Mouse (Mus musculus) bone marrow, adult 2 months (tissue): ENCODE measurements around the gene 4930583I09Rik. TPM values are rescaled to one million over a fixed set of nuclear protein-coding genes. Genes with fewer than 3 reads are reported as not detected.

ENCODE experiments used
- H3K27ac ChIP-seq: fragments of 200-500 bp; 2 replicates; pipeline ENCODE4 v1.5.1; 2012; ENCODE audit warnings: low read depth, mild to moderate bottlenecking, control low read depth, inconsistent platforms, low read length; ENCODE audit not compliant: control insufficient read depth, poor library complexity, insufficient read depth
- H3K4me1 ChIP-seq: fragments of 200-500 bp; 2 replicates; pipeline ENCODE4 v1.6.1; 2011; ENCODE audit warnings: low read length; ENCODE audit not compliant: control insufficient read depth, insufficient read depth
- H3K4me3 ChIP-seq: fragments of 200-500 bp; replicated peaks from 2 replicates; pipeline ENCODE3; 2011; ENCODE audit warnings: mild to moderate bottlenecking, low read depth, low read length, control low read depth; ENCODE audit not compliant: control insufficient read depth
- CTCF ChIP-seq: fragments of 200-500 bp; IDR thresholded peaks from 2 replicates; pipeline ENCODE4 v1.5.1; 2011; ENCODE audit warnings: low read length, control low read depth; ENCODE audit not compliant: control insufficient read depth, insufficient read depth
- POLR2A ChIP-seq: fragments of 200-500 bp; IDR thresholded peaks from 2 replicates; pipeline ENCODE4 v1.6.1; 2011; ENCODE audit warnings: low read depth, mild to moderate bottlenecking, control low read depth, low read length, borderline replicate concordance; ENCODE audit not compliant: control insufficient read depth
- WGBS: fragments of 180-500 bp; shearing (Covaris S2); methylation state at CpG from one replicate; pipeline ENCODE4 v1.1.7; 2018; 5-methylcytosine and 5-hydroxymethylcytosine counted together
- polyA plus RNA-seq: library from polyadenylated mRNA; stranded (reverse); fragments of >200 nt; gene quantifications from 2 replicates; pipeline ENCODE4 v1.2.4, GENCODE M21; 2011; ENCODE audit warnings: low replicate concordance; ENCODE audit not compliant: missing spikeins, insufficient read depth, insufficient read length

Gene 4930583I09Rik
- not detected in 2 replicates for polyA plus RNA-seq

DNA sequence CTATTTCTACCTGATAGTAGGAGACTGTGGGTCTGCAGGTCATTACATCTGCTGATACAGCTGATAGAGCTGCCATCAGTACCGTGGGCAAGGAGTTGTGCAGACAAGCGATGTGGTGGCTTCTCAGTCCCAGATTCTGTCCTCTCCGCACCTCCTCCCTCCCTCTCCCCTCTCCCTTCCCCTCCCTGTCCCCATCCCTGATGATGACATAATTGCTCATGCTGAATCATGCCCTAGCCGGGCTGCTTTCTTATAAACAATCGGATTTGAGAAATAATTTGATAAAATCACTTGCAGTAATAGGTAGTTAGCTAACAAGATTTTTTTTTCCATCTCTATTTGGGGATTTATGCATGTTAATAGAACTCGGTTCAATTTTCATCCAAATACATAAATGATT is at the start of gene 4930583I09Rik:
TSS of gene 4930583I09Rik (minus strand) at position 144 of the 400 bp plus-strand sequence.
- no peak within 1 kb of the TSS for H3K4me3 ChIP-seq
- no peaks in the 10 kb centered on the region for H3K4me1 ChIP-seq
- H3K27ac ChIP-seq = no peak within 1 kb of the TSS
- TF ChIP-seq CTCF (no peak), POLR2A (no peak)
- 61% methylated on average over 6 of the region's 6 CpGs for WGBS

DNA sequence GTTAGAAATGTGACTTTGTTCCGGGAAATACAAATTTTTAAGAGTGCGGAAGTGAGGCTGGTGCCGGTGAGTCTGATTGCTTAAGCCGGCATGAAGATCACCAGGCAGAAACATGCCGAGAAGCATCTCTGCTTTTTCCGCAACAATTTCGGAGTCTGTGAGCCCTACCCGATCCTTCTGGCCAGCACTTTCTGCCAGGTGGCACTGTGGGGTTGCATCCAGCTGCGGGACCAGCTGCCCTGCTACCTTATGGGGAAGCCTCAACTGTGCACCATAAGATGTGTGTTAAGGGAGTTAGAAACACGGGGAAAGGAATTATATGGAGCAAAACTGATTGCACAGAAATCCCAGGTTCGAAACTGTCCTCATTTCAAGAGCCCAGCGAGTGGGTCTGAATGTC is 40.2 kb upstream of the 4930583I09Rik start:
- no peaks in the 10 kb centered on the region; the same call in 1 of the 2 replicates for H3K4me1 ChIP-seq
- 83% methylated on average over 12 of the region's 12 CpGs for WGBS
- H3K4me3 ChIP-seq = no peak overlapping the region
- H3K27ac ChIP-seq = no peak overlapping the region
- no peak for TF ChIP-seq CTCF
- no peak for TF ChIP-seq POLR2A

DNA sequence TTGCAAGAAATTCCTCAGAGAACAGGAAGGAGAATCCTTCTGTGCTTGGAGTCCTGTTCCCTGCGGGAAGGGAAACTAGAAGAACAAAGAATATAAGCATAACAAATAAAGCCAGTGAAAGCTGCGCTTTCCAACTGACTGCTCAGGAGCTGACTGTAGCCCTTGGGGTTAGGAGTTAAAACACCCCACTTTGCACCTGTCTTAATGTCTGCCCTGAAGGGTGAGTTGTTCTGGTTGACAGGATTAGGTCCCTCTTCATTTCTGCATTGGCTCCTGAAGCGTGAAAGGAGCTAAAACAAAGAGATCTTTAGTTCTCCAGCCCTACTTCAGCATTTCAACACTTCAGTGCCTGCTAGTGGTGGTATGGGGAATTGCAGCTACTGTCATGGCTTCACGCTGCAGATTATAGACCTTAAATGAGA is 37.8 kb upstream of the 4930583I09Rik start:
- H3K4me1 ChIP-seq = no peaks in the 10 kb centered on the region; the same call in 1 of the 2 replicates
- no peak overlapping the region for H3K4me3 ChIP-seq
- H3K27ac ChIP-seq = no peak overlapping the region
- 36% methylated on average over 4 of the region's 4 CpGs for WGBS
- TF ChIP-seq POLR2A (no peak), CTCF (0 out of 2 replicates have a peak, but pooled peaks have one; percentile 16)

DNA sequence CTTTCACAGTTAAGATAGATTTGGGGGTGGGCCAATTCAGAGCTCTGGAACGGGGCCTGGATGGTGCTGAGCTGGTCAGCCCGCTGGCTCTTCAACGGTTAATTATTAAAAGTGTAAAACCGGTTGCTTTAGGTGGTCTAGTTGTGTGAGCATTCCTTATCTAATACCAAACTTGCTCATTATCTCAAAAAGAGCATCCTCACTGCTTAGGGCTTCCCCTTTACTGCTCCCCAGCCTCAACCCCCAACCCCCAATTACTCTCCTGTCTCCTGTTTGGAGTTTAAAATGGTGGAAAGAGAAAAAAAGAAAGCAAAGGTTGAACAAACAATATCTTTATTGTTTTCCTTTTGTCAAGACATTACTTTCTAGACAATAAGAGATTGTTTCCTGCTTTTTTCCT is 27.9 kb upstream of the 4930583I09Rik start:
- no peaks in the 10 kb centered on the region for H3K4me1 ChIP-seq
- H3K4me3 ChIP-seq = no peak overlapping the region
- no peak overlapping the region for H3K27ac ChIP-seq
- WGBS = 66% methylated on average over 4 of the region's 4 CpGs
- TF ChIP-seq POLR2A = no peak
- TF ChIP-seq CTCF = no peak

DNA sequence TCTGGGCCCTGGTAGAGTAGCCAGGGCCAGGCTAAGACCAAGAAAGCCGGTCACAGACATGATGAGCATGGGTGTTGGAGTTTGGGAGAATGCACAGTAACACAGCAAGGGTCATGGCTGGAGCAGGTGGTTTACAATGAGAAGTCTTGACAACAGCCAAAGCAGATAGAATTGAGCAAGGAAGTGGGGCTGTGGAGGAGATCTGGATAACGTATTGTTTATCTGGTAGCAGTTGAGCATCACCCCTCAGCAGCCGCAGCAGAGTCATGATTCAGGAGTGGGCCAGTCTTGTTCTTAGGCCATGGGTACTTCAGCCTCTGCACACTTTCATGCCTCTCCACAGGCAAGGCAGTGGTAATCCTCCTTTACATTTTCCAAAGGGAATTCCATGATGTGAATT is 25.1 kb upstream of the 4930583I09Rik start:
- H3K4me1 ChIP-seq = no peaks in the 10 kb centered on the region
- no peak overlapping the region for H3K27ac ChIP-seq
- no peak overlapping the region for H3K4me3 ChIP-seq
- TF ChIP-seq POLR2A = no peak
- no peak for TF ChIP-seq CTCF
- 67% methylated on average over 3 of the region's 3 CpGs for WGBS

DNA sequence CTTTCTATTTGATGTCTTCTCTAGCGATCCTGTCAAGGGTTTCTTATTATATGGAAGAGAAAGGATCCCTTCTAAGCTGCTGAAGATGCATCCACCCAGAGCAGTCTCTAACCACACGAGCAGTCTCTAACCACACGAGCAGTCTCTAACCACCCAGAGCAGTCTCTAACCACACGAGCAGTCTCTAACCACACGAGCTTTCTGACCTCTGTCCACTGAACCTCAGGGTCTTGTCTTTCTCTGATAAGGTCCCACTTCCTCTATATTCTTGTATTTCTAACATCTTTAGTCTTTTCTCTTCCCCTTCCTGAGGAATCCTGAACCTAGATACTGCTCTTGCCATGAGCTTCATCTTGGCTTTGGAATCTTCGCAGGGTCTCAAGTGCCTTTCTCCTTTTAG is 23.0 kb upstream of the 4930583I09Rik start:
- Histone ChIP-seq H3K4me3 (no peak overlapping the region), H3K27ac (no peak overlapping the region), H3K4me1 (no peaks in the 10 kb centered on the region)
- 4% methylated on average over 6 of the region's 6 CpGs for WGBS
- no peak for TF ChIP-seq POLR2A
- TF ChIP-seq CTCF = no peak

DNA sequence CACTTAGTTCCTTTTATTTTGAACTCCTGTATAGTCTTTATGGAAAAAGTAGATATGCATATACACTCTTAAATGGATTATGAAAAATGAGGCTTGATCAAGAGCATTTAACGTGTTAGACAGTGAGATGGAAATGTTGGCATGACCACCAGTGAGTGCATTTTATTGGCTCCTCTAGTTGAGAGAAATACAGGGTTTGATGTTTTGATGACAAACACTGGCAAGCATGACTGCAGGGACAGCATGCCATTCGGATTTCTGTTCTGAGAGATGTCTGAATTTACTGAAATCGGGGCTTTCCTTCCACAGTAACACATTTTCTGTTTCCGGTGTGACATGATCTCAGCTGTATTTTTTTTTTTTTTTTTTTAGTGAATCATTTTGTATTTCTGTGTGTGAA is 12.2 kb upstream of the 4930583I09Rik start:
- no peak overlapping the region for H3K27ac ChIP-seq
- no peak overlapping the region for H3K4me3 ChIP-seq
- TF ChIP-seq POLR2A (no peak), CTCF (no peak)
- 73% methylated on average over 4 of the region's 4 CpGs for WGBS
- H3K4me1 ChIP-seq = no peaks in the 10 kb centered on the region

DNA sequence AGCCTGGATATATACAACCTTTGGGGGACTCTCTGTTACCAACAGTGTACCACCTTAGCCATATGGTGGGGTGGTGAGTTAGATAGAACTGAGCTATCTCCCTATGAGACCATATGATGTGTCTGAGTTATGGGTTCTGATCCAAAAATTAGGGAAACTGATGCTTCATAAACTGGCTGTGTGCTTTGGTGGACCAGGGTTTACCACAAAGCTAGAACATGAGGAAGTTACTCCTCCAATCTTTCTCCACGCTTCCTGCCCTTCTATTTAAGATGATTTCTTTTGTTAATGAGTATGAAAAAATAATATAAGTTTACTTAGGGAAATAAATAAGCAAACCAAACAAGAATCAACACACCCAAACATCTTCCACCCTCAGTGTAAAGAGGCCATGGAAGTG is 10.8 kb upstream of the 4930583I09Rik start:
- H3K27ac ChIP-seq = no peak overlapping the region
- 11% methylated on average over 1 of the region's 1 CpGs for WGBS
- TF ChIP-seq CTCF (no peak), POLR2A (no peak)
- no peak overlapping the region for H3K4me3 ChIP-seq
- H3K4me1 ChIP-seq = no peaks in the 10 kb centered on the region

DNA sequence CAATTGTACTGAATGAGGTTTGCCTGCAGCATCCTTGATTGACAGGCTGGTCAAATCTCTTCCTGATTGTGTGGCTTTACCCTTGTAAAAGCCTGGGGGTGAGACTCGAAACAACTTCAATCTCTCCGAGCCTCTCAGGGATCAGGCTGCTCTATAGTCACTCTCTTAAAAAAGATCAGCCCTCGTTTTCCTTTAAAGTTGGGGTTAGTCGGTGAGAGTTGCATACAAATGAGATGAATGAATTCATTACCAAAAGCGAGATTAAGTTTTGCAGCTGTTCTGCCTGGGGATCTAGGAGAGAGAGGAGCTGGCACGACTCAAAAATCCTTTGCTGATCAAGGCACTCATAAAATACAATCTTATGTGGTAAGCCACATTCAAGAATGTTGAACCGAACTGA is 1.0 kb upstream of the 4930583I09Rik start:
- 34% methylated on average over 7 of the region's 7 CpGs for WGBS
- H3K4me3 ChIP-seq = no peak overlapping the region
- no peaks in the 10 kb centered on the region for H3K4me1 ChIP-seq
- TF ChIP-seq CTCF (no peak), POLR2A (no peak)
- H3K27ac ChIP-seq = no peak overlapping the region
